Mouse (Mus musculus) forebrain, embryonic 13.5 days (tissue): ENCODE measurements around the gene Pnpla6. TPM values are rescaled to one million over a fixed set of nuclear protein-coding genes. Genes with fewer than 3 reads are reported as not detected.

Experiments
- ATAC-seq: fragments of 200-750 bp; cut with Nextera tagmentation; 2 replicates; pipeline ENCODE4 v1.8.0; 2017
- H3K27ac ChIP-seq: fragments of 300-500 bp; sonication (generic); 2 replicates; pipeline ENCODE4 v1.5.1; 2015; ENCODE audit warnings: inconsistent platforms, mild to moderate bottlenecking, moderate library complexity
- H3K27me3 ChIP-seq: fragments of 300-500 bp; sonication (generic); 2 replicates; pipeline ENCODE4 v1.6.1; 2015; ENCODE audit warnings: mild to moderate bottlenecking, inconsistent platforms
- H3K36me3 ChIP-seq: fragments of 300-500 bp; sonication (generic); 2 replicates; pipeline ENCODE4 v1.6.1; 2015; ENCODE audit warnings: mild to moderate bottlenecking, inconsistent platforms; ENCODE audit not compliant: poor library complexity, severe bottlenecking
- H3K4me1 ChIP-seq: fragments of 300-500 bp; sonication (generic); 2 replicates; pipeline ENCODE4 v1.6.1; 2015; ENCODE audit warnings: inconsistent platforms
- H3K4me2 ChIP-seq: fragments of 300-500 bp; sonication (generic); 2 replicates; pipeline ENCODE4 v1.6.1; 2015; ENCODE audit warnings: inconsistent platforms, mild to moderate bottlenecking, moderate library complexity
- H3K4me3 ChIP-seq: fragments of 300-500 bp; sonication (generic); 2 replicates; pipeline ENCODE4 v1.5.1; 2015; ENCODE audit warnings: mild to moderate bottlenecking, inconsistent platforms
- H3K9ac ChIP-seq: fragments of 300-500 bp; sonication (generic); 2 replicates; pipeline ENCODE4 v1.6.1; 2015; ENCODE audit warnings: mild to moderate bottlenecking, inconsistent platforms
- H3K9me3 ChIP-seq: fragments of 300-500 bp; sonication (generic); replicated peaks from 2 replicates; pipeline ENCODE4 v1.6.1; 2016; ENCODE audit warnings: inconsistent platforms
- whole genome bisulfite sequencing: fragments of 180-500 bp; shearing (Covaris S2); methylation state at CpG from one replicate; pipeline ENCODE4 v1.1.7; 2015; 5-methylcytosine and 5-hydroxymethylcytosine counted together
- polyA plus RNA-seq: library from polyadenylated mRNA; unstranded; fragments of >200 nt; fragmentation: Nextera tagmentation; extraction: Ambion mirVana; gene quantifications from 2 replicates; pipeline ENCODE4 v1.2.1, GENCODE M21; 2015

The Pnpla6 gene
- polyA plus RNA-seq, 1 experiment from 2014 or later: 20.3 TPM

DNA sequence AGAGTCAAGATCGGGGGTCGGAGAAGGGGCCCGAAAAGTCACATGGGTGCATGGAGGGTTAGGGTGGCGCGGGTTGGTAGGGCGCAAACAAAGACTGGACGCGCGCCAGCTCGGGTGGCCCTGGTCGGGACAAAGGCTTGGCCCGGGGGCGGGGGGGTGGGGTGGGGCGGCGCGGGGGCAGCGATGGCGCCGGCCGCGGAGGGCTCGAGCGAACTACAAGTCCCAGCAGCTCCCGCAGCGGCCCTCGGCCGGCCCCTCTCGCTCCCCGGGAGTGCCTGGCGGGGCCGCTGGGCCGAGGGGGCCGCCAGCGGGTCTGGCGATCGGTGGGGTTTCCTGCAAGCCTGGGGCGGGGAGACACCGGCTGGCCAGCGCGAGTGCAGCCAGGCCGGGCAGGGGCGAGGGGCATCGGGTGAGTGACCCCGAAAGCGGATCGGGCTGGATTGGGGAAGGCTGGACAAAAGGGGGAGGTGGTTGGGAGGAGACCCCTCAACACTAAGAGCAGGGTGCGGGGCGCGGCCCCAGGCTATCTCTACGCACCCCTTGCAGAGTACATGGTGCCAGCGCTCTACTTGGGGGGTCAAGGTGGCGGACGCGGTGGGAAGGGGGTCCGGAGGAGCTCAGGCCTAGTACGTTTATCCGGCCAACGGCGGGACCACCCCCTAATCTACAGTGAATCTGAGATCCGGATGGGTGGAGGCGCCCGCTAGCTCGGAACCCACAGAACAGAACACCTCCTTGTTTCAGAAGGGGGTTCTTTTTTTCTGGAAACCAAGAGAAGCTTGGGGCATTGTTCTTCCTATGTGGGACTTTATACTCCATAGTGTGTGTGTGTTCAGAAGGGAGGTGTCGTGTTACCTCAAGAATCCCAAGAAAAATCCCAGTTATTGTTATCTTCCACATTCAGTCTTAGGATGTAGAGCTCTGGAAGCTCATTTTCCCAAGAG, 22.0 kb upstream of the Pnpla6 start, which contains the start of gene Zfp358:
TSS of gene Zfp358 (plus strand) at position 238 of the 944 bp plus-strand sequence.
- peak within 1 kb of the TSS; percentile 79 for H3K4me2 ChIP-seq
- peaks cover 21% of the 10 kb centered on the region for H3K4me1 ChIP-seq
- ATAC-seq: peak; percentile 93
- peak within 1 kb of the TSS; percentile 99 for H3K9ac ChIP-seq
- under 1% methylated on average over 40 of the region's 64 CpGs for WGBS
- peak within 1 kb of the TSS; percentile 90 for H3K4me3 ChIP-seq
- H3K9me3 ChIP-seq: peaks cover 12% of the 10 kb centered on the region
- H3K36me3 ChIP-seq: peaks cover 34% of the 10 kb centered on the region
- peak within 1 kb of the TSS; percentile 78 for H3K27ac ChIP-seq
- H3K27me3 ChIP-seq: no peaks in the 10 kb centered on the region

DNA sequence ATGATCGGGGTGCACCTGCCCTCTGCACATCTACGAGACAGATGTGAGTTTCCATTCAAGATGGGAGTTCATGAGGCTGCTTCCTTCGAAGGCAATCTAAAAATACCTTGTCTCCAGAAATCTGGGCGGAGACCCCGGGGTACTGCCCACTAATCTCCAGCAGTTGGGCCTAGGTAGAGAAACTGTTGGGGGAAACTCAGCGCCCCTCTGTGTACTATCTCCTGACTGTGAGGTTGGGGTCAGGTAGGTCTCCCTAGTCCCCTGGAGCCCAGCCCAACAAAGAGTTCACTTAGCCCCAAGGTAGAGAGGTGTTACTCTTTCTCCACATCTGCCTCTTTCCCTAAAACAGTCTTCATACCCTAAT, 21.4 kb upstream of the Pnpla6 start:
- Histone ChIP-seq H3K27me3 (no peaks in the 10 kb centered on the region), H3K4me1 (peaks cover 21% of the 10 kb centered on the region), H3K36me3 (peaks cover 34% of the 10 kb centered on the region), H3K27ac (peak overlapping the region; percentile 78), H3K9ac (peak overlapping the region; percentile 99), H3K4me2 (peak overlapping the region; percentile 79), H3K9me3 (peaks cover 12% of the 10 kb centered on the region), H3K4me3 (peak overlapping the region; percentile 90)
- ATAC-seq: peak; percentile 5; the same call in 1 of the 2 replicates
- WGBS: 30% methylated on average over 6 of the region's 6 CpGs

GRCm38 (mm10) chr8:3495578-3496427, 19.4 kb upstream of the Pnpla6 start:
- H3K9ac ChIP-seq: no peak overlapping the region
- peaks cover 12% of the 10 kb centered on the region for H3K9me3 ChIP-seq
- H3K36me3 ChIP-seq: peaks cover 37% of the 10 kb centered on the region
- H3K27ac ChIP-seq: no peak overlapping the region
- H3K4me2 ChIP-seq: no peak overlapping the region
- no peaks in the 10 kb centered on the region for H3K27me3 ChIP-seq
- ATAC-seq: no peak
- H3K4me1 ChIP-seq: peaks cover 23% of the 10 kb centered on the region
- WGBS: 97% methylated on average over 44 of the region's 44 CpGs
- H3K4me3 ChIP-seq: 0 out of 2 replicates have a peak overlapping the region, but pooled peaks have one; percentile 4

GRCm38 (mm10) chr8:3496428-3496748, 18.8 kb upstream of the Pnpla6 start:
- H3K4me1 ChIP-seq: peaks cover 29% of the 10 kb centered on the region
- H3K9me3 ChIP-seq: peaks cover 12% of the 10 kb centered on the region
- no peaks in the 10 kb centered on the region for H3K27me3 ChIP-seq
- WGBS: 95% methylated on average over 15 of the region's 15 CpGs
- H3K9ac ChIP-seq: no peak overlapping the region
- H3K4me3 ChIP-seq: no peak overlapping the region
- H3K27ac ChIP-seq: no peak overlapping the region
- H3K36me3 ChIP-seq: peaks cover 37% of the 10 kb centered on the region
- H3K4me2 ChIP-seq: no peak overlapping the region
- ATAC-seq: no peak

DNA sequence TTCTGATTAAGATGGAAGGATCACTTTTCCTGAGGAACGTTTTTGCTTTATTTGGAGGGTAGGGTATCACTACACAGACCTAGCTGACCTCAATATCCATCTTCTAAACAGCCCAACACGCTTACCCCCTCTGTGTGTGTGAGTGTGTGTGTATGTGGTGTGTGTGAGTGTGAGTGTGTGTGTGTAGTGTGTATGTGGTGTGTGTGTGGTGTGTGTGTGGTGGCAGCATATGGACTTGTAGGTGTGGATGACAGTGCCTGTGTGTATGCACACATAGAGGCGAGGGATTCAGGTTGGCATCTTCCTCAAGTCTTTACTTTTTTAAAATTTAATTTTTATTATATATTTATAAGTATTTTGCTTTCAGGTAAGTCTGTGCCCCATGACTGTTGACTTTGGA, 16.6 kb upstream of the Pnpla6 start:
- Histone ChIP-seq H3K27me3 (no peaks in the 10 kb centered on the region), H3K4me1 (peaks cover 38% of the 10 kb centered on the region), H3K4me2 (no peak overlapping the region), H3K4me3 (no peak overlapping the region), H3K9me3 (peaks cover 12% of the 10 kb centered on the region), H3K9ac (no peak overlapping the region), H3K27ac (no peak overlapping the region), H3K36me3 (peaks cover 37% of the 10 kb centered on the region)
- WGBS: 86% methylated on average over 3 of the region's 3 CpGs
- ATAC-seq: no peak

- H3K9ac ChIP-seq: peak overlapping the region; percentile 76
- peak overlapping the region; percentile 84 for H3K27ac ChIP-seq
- H3K36me3 ChIP-seq: peaks cover 36% of the 10 kb centered on the region
- no peak for ATAC-seq
- 8% methylated on average over 8 of the region's 8 CpGs for WGBS
- H3K4me3 ChIP-seq: peak overlapping the region; percentile 72
- H3K27me3 ChIP-seq: no peaks in the 10 kb centered on the region
- peaks cover 28% of the 10 kb centered on the region for H3K4me1 ChIP-seq
- H3K9me3 ChIP-seq: peaks cover 9% of the 10 kb centered on the region
- peak overlapping the region; percentile 85 for H3K4me2 ChIP-seq
Measured at GRCm38 (mm10) chr8:3499751-3500150, 15.4 kb upstream of the Pnpla6 start.

DNA sequence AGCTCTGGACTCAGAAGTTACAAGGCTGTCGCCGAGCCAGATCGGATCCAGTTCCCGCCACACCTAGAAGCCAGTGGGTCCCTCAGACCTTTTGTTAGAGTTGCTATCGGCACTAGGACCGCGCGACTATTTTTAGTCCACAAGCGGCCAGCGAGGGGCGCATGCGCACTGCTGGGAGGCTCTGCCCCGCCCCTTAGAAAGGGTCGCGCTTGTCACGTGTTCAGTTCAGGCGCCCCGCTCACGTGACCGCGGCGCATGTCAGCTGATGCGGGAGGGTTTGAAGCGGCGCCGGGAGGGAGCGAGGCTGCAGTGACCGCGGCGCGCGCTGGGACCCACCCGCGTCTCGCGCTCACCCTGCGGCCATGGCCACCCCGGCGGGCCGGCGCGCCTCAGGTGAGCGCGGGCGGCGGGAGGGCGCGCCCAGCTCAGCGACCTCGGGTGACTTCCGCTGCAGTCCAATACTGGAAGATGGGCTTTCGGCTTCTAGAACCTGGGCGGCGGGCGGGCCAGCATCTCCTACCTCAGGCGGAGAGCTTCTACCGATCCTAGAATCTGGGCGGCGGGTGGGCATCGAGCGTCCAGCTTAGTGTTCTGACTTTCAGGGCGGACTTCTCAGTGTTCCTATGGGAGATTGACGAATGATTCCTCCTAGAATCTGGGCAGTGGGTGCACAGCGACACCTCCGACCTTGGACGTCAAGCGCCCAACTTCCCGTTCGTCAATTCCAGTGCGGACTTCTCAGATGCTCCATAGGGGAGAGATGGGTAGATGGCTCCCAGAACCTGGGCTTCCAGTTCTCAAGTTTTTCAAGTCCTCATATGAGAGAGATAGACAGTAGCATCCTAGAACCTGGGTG, 14.7 kb upstream of the Pnpla6 start, which contains the start of gene Mcoln1:
TSS of gene Mcoln1 (plus strand) at position 223 of the 856 bp plus-strand sequence.
- H3K27ac ChIP-seq: peak within 1 kb of the TSS; percentile 84
- H3K4me2 ChIP-seq: peak within 1 kb of the TSS; percentile 85
- under 1% methylated on average over 69 of the region's 70 CpGs for WGBS
- peak within 1 kb of the TSS; percentile 92 for H3K9ac ChIP-seq
- H3K27me3 ChIP-seq: no peaks in the 10 kb centered on the region
- ATAC-seq: peak; percentile 91
- H3K4me1 ChIP-seq: peaks cover 28% of the 10 kb centered on the region
- H3K4me3 ChIP-seq: peak within 1 kb of the TSS; percentile 72
- H3K9me3 ChIP-seq: peaks cover 6% of the 10 kb centered on the region
- peaks cover 29% of the 10 kb centered on the region for H3K36me3 ChIP-seq

GRCm38 (mm10) chr8:3502217-3502616, 13.0 kb upstream of the Pnpla6 start:
- Histone ChIP-seq H3K27ac (no peak overlapping the region), H3K9ac (0 out of 2 replicates have a peak overlapping the region, but pooled peaks have one; percentile 92), H3K4me3 (no peak overlapping the region), H3K4me1 (peaks cover 18% of the 10 kb centered on the region), H3K36me3 (peaks cover 29% of the 10 kb centered on the region), H3K27me3 (no peaks in the 10 kb centered on the region), H3K4me2 (no peak overlapping the region), H3K9me3 (no peaks in the 10 kb centered on the region)
- no peak for ATAC-seq
- WGBS: 85% methylated on average over 4 of the region's 4 CpGs

- WGBS: 82% methylated on average over 6 of the region's 6 CpGs
- peaks cover 80% of the 10 kb centered on the region for H3K36me3 ChIP-seq
- no peaks in the 10 kb centered on the region for H3K9me3 ChIP-seq
- H3K4me3 ChIP-seq: no peak overlapping the region
- H3K4me2 ChIP-seq: no peak overlapping the region
- H3K9ac ChIP-seq: no peak overlapping the region
- no peaks in the 10 kb centered on the region for H3K4me1 ChIP-seq
- no peaks in the 10 kb centered on the region for H3K27me3 ChIP-seq
- ATAC-seq: no peak
- no peak overlapping the region for H3K27ac ChIP-seq
Measured at GRCm38 (mm10) chr8:3507979-3508754, 7.0 kb upstream of the Pnpla6 start.

GRCm38 (mm10) chr8:3514681-3515247, 420 bp upstream of the Pnpla6 start:
- Histone ChIP-seq H3K4me2 (peak overlapping the region; percentile 98), H3K4me1 (peaks cover 13% of the 10 kb centered on the region), H3K27me3 (no peaks in the 10 kb centered on the region), H3K4me3 (peak overlapping the region; percentile 60), H3K27ac (peak overlapping the region; percentile 35; the same call in 1 of the 2 replicates), H3K9me3 (no peaks in the 10 kb centered on the region), H3K9ac (peak overlapping the region; percentile 75), H3K36me3 (peaks cover 47% of the 10 kb centered on the region)
- WGBS: 33% methylated on average over 13 of the region's 13 CpGs
- ATAC-seq: no peak; the same call in 1 of the 2 replicates
